Mouse (Mus musculus): Measurements from ENCODE around the gene Olfr393. TPM values are rescaled to one million over a fixed set of nuclear protein-coding genes. Genes with fewer than 3 reads are reported as not detected.

Gene Olfr393
- polyA plus RNA-seq (2015; fragmentation: Nextera tagmentation; extraction: Ambion mirVana), result not detected in 2 replicates

GRCm38 (mm10) chr11:73851354-73851753 is at the start of gene Olfr393:
Gene Olfr393 (minus strand): TSS chr11:73851454.
- H3K4me3 ChIP-seq (replicated peaks), result no peak within 1 kb of the TSS
- no peaks in the 10 kb centered on the region for H3K9me3 ChIP-seq (replicated peaks)
- no peak within 1 kb of the TSS for H3K9ac ChIP-seq
- H3K4me1 ChIP-seq (replicated peaks), result no peaks in the 10 kb centered on the region
- no peak for ATAC-seq (ENCODE audit: insufficient read depth)
- no peak within 1 kb of the TSS for H3K4me2 ChIP-seq
- no peaks in the 10 kb centered on the region for H3K27me3 ChIP-seq
- no peaks in the 10 kb centered on the region for H3K36me3 ChIP-seq (replicated peaks)
- H3K27ac ChIP-seq (replicated peaks), result no peak within 1 kb of the TSS

- no peak within 1 kb of the TSS for H3K4me2 ChIP-seq
- no peak within 1 kb of the TSS for H3K4me3 ChIP-seq (replicated peaks)
- no peak for ATAC-seq (ENCODE audit: insufficient read depth)
- H3K36me3 ChIP-seq (replicated peaks), result no peaks in the 10 kb centered on the region
- H3K27ac ChIP-seq (replicated peaks), result no peak within 1 kb of the TSS
- no peaks in the 10 kb centered on the region for H3K27me3 ChIP-seq
- WGBS (ENCODE audit: insufficient replicate concordance), result 63% methylated on average over 1 of the region's 1 CpGs
- no peaks in the 10 kb centered on the region for H3K4me1 ChIP-seq (replicated peaks)
- H3K9me3 ChIP-seq (replicated peaks), result no peaks in the 10 kb centered on the region
- no peak within 1 kb of the TSS for H3K9ac ChIP-seq
Measured at GRCm38 (mm10) chr11:73890671-73891070, 39.4 kb upstream of the Olfr393 start, which contains the start of gene Olfr394. Gene Olfr394 (minus strand): TSS chr11:73890771.

DNA sequence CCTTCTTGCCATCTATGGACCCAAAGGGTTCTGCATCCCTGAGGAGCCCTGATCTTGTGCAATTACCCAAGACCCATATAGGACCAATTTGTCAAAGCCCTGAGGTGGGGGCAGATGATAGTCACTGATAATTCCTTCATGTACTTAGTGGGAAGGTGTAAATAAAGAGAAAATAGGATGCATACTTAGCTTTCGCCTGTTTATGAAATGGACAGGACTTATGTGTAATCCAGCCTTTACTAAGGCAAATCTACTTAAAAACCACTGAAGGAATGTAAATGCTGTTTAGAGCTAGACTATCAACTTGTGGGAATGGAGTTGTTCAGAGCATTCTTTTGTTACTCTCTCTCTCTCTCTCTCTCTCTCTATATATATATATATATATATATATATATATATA is 34.3 kb downstream of the Olfr393 start, which contains the start of gene Olfr392:
Gene Olfr392 (minus strand): TSS at position 101 of the 400 bp plus-strand sequence.
- 77% methylated on average over 1 of the region's 1 CpGs for WGBS (ENCODE audit: insufficient replicate concordance)
- no peaks in the 10 kb centered on the region for H3K27me3 ChIP-seq
- no peaks in the 10 kb centered on the region for H3K9me3 ChIP-seq (replicated peaks)
- H3K36me3 ChIP-seq (replicated peaks), result no peaks in the 10 kb centered on the region
- ATAC-seq (ENCODE audit: insufficient read depth), result no peak
- no peaks in the 10 kb centered on the region for H3K4me1 ChIP-seq (replicated peaks)
- no peak within 1 kb of the TSS for H3K4me2 ChIP-seq
- no peak within 1 kb of the TSS for H3K9ac ChIP-seq
- no peak within 1 kb of the TSS for H3K27ac ChIP-seq (replicated peaks)
- H3K4me3 ChIP-seq (replicated peaks), result no peak within 1 kb of the TSS

DNA sequence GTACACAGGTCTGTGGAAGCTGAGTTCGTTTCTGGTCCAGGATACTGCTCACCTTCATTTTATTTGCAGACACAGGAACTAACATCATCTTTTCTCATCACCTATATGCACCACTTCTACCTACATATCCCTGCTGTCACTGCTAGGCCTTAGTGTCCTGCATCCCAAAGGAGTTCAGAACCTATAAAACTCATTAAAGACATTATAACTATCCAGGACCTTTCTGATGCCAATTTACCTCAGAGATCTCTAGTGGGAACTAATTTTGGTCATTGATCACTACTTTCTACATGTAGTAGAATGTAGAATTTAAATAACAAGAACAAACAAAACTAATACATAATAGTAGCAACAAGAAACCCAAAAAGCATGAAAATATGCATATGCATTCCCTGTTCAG is 48.3 kb downstream of the Olfr393 start, which contains the start of gene Olfr391-ps:
Gene Olfr391-ps (minus strand): TSS at position 101 of the 400 bp plus-strand sequence.
- no peak within 1 kb of the TSS for H3K27ac ChIP-seq (replicated peaks)
- H3K27me3 ChIP-seq, result no peaks in the 10 kb centered on the region
- 5% methylated on average over 1 of the region's 1 CpGs for WGBS (ENCODE audit: insufficient replicate concordance)
- no peak for ATAC-seq (ENCODE audit: insufficient read depth)
- no peaks in the 10 kb centered on the region for H3K9me3 ChIP-seq (replicated peaks)
- H3K36me3 ChIP-seq (replicated peaks), result no peaks in the 10 kb centered on the region
- H3K4me1 ChIP-seq (replicated peaks), result no peaks in the 10 kb centered on the region
- H3K4me2 ChIP-seq, result no peak within 1 kb of the TSS
- no peak within 1 kb of the TSS for H3K4me3 ChIP-seq (replicated peaks)
- no peak within 1 kb of the TSS for H3K9ac ChIP-seq

Other genes starting within 250 kb of the Olfr393 start
- not detected in 2 replicates for gene Zfp735, start 162.7 kb downstream of the Olfr393 start, polyA plus RNA-seq (2015; fragmentation: Nextera tagmentation; extraction: Ambion mirVana)
- not detected in 2 replicates for gene Olfr389, start 70.7 kb downstream of the Olfr393 start, polyA plus RNA-seq (2015; fragmentation: Nextera tagmentation; extraction: Ambion mirVana)
- not detected in 2 replicates for gene Olfr390, start 68.5 kb downstream of the Olfr393 start, polyA plus RNA-seq (2015; fragmentation: Nextera tagmentation; extraction: Ambion mirVana)
- not detected in 2 replicates for gene Olfr391-ps, start 48.4 kb downstream of the Olfr393 start, polyA plus RNA-seq (2015; fragmentation: Nextera tagmentation; extraction: Ambion mirVana)
- not detected in 2 replicates for gene Olfr392, start 34.4 kb downstream of the Olfr393 start, polyA plus RNA-seq (2015; fragmentation: Nextera tagmentation; extraction: Ambion mirVana)
- not detected in 2 replicates for gene Olfr394, start 39.3 kb upstream of the Olfr393 start, polyA plus RNA-seq (2015; fragmentation: Nextera tagmentation; extraction: Ambion mirVana)
- gene Olfr395, start 57.8 kb upstream of the Olfr393 start, polyA plus RNA-seq (2015; fragmentation: Nextera tagmentation; extraction: Ambion mirVana), result not detected in 2 replicates
- not detected in 2 replicates for gene Olfr23, start 85.2 kb upstream of the Olfr393 start, polyA plus RNA-seq (2015; fragmentation: Nextera tagmentation; extraction: Ambion mirVana)
- gene Olfr397, start 109.4 kb upstream of the Olfr393 start, polyA plus RNA-seq (2015; fragmentation: Nextera tagmentation; extraction: Ambion mirVana), result not detected in 2 replicates
- gene Olfr398, start 139.0 kb upstream of the Olfr393 start, polyA plus RNA-seq (2015; fragmentation: Nextera tagmentation; extraction: Ambion mirVana), result not detected in 2 replicates
- gene Olfr139, start 205.1 kb upstream of the Olfr393 start, polyA plus RNA-seq (2015; fragmentation: Nextera tagmentation; extraction: Ambion mirVana), result not detected in 2 replicates
- not detected in 2 replicates for gene Olfr399, start 205.2 kb upstream of the Olfr393 start, polyA plus RNA-seq (2015; fragmentation: Nextera tagmentation; extraction: Ambion mirVana)
- not detected in 2 replicates for gene Zfp616, start 218.5 kb upstream of the Olfr393 start, polyA plus RNA-seq (2015; fragmentation: Nextera tagmentation; extraction: Ambion mirVana)